Mouse (Mus musculus) gastrocnemius, postnatal 25 days (tissue): ENCODE measurements around the gene Kbtbd6. TPM values are rescaled to one million over a fixed set of nuclear protein-coding genes. Genes with fewer than 3 reads are reported as not detected.
"Not testable (repeated sequence)": the region's sequence is repeated elsewhere in the genome, so short reads cannot be mapped to it uniquely, and the experiment has no call there.

ENCODE experiments used
- DNase-seq: peaks from one replicate; pipeline ENCODE4 v3.0.0; 2022
- long read RNA-seq, 2 experiments: library from polyadenylated mRNA; stranded (forward); transcript quantifications; one replicate each; pipeline ENCODE4 v2.0.0; 2021
- total RNA-seq, 2 experiments: library from RNA; stranded (reverse); gene quantifications; 1 replicate in 1 of 2; 2 replicates in 1 of 2; pipeline ENCODE4 v1.2.3; 2021

Kbtbd6 gene
- total RNA-seq = not detected
- long read RNA-seq, experiment 1 = 0 reads
- long read RNA-seq, experiment 2 = 0 reads

GRCm38 (mm10) chr14:79451681-79452590 lies at the start of gene Kbtbd6:
Gene Kbtbd6 (plus strand): TSS chr14:79451835.
- DNase-seq = peak; percentile 71

GRCm38 (mm10) chr14:79407641-79408040 lies 44.0 kb upstream of the Kbtbd6 start:
- no peak for DNase-seq

- no peak for DNase-seq
Measured at GRCm38 (mm10) chr14:79409278-79409830, 42.3 kb upstream of the Kbtbd6 start.

GRCm38 (mm10) chr14:79410662-79411061 lies 41.0 kb upstream of the Kbtbd6 start:
- no peak for DNase-seq

GRCm38 (mm10) chr14:79413121-79413520 lies 38.5 kb upstream of the Kbtbd6 start:
- no peak for DNase-seq

GRCm38 (mm10) chr14:79420083-79420685 lies 31.5 kb upstream of the Kbtbd6 start:
- DNase-seq = no peak

GRCm38 (mm10) chr14:79425979-79426729 lies 25.5 kb upstream of the Kbtbd6 start, which contains the start of gene Kbtbd7:
Gene Kbtbd7 (plus strand): TSS chr14:79426511.
- DNase-seq = peak; percentile 93

GRCm38 (mm10) chr14:79426730-79427365 lies 24.8 kb upstream of the Kbtbd6 start:
- DNase-seq = not testable (repeated sequence)

GRCm38 (mm10) chr14:79434068-79434467 lies 17.6 kb upstream of the Kbtbd6 start:
- DNase-seq = no peak

GRCm38 (mm10) chr14:79440655-79441054 lies 11.0 kb upstream of the Kbtbd6 start:
- no peak for DNase-seq

GRCm38 (mm10) chr14:79441441-79441840 lies 10.2 kb upstream of the Kbtbd6 start:
- DNase-seq = no peak

GRCm38 (mm10) chr14:79444601-79445000 lies 7.0 kb upstream of the Kbtbd6 start:
- no peak for DNase-seq

- DNase-seq = no peak
Measured at GRCm38 (mm10) chr14:79445055-79445620, 6.5 kb upstream of the Kbtbd6 start.

- not testable (repeated sequence) for DNase-seq
Measured at GRCm38 (mm10) chr14:79452591-79452934, 928 bp downstream of the Kbtbd6 start.

GRCm38 (mm10) chr14:79460401-79460800 lies 8.8 kb downstream of the Kbtbd6 start:
- no peak for DNase-seq

GRCm38 (mm10) chr14:79460988-79461387 lies 9.4 kb downstream of the Kbtbd6 start:
- no peak for DNase-seq

- DNase-seq = no peak
Measured at GRCm38 (mm10) chr14:79465623-79466022, 14.0 kb downstream of the Kbtbd6 start.

- DNase-seq = no peak
Measured at GRCm38 (mm10) chr14:79467621-79468020, 16.0 kb downstream of the Kbtbd6 start.

GRCm38 (mm10) chr14:79473384-79473783 lies 21.7 kb downstream of the Kbtbd6 start:
- DNase-seq = no peak

- DNase-seq = peak; percentile 97
Measured at GRCm38 (mm10) chr14:79480624-79481338, 29.1 kb downstream of the Kbtbd6 start, which contains the start of gene Elf1. Gene Elf1 (plus strand): TSS chr14:79481194.
